Mouse (Mus musculus): ENCODE measurements around the gene Dock6. TPM values are rescaled to one million over a fixed set of nuclear protein-coding genes. Genes with fewer than 3 reads are reported as not detected.

Dock6 gene
- total and polyA plus RNA-seq, 3 experiments = 3.9 to 16.8 (median 11.6) TPM

DNA sequence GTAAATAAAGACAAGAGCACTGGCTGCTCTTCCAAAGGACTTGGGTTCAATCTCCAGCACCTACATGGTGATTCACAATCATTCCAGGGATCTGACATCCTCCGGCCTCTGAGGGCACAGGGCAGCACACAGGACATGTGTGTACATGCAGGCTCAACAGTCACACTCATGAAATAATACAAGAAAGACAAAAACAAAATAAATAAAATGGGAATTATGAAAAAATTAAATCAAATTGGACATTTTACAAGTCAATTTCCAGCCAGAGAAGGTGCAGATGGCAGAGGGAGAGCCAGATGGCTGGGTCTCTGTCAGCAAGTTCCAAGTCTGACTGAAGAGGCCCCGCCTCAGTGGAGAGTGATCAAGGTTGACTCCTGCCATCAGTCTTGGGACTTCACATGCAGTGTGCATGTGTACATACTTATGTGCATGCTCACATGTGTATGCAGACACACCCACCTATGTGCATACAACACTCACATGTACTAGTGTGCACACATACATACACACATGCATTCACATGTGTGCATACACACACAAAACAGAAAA lies 33.2 kb downstream of the Dock6 start:
- peaks cover 4% of the 10 kb centered on the region for H3K36me3 ChIP-seq (replicated peaks)

DNA sequence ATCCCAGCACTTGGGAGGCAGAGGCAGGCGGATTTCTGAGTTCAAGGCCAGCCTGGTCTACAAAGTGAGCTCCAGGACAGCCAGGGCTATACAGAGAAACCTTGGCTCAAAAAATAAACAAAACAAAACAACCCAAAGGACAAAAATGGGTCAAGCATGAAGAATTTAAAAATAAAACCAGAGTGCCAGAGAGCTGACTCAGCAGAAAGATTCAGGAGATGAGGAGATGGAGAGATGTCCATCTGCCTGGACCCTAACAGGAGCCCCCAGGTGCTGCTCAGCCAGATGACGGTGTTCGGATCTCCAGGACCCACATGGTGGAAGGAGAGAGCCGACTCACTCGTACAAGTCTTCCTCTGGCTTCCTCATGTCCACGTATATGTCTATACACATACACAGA lies 33.9 kb downstream of the Dock6 start:
- Histone ChIP-seq H3K27me3 (ENCODE audit: insufficient read depth, low read length) (peaks cover 23% of the 10 kb centered on the region), H3K36me3 (replicated peaks) (peaks cover 4% of the 10 kb centered on the region), H3K4me1 (ENCODE audit: insufficient read depth, low read depth, low read length) (peaks cover 8% of the 10 kb centered on the region), H3K9me3 (replicated peaks) (no peaks in the 10 kb centered on the region), H3K4me3 (ENCODE audit: low read depth, low read length) (no peak overlapping the region)
- ATAC-seq (ENCODE audit: extremely low read depth, insufficient number of reproducible peaks, low FRiP score, poor library complexity, severe bottlenecking) = no peak
- no peak for DNase-seq (ENCODE audit: low spot score)
- TF ChIP-seq POLR2AphosphoS5 (IDR thresholded peaks at IDR 0.05; ENCODE audit: insufficient replicate concordance, low read depth, low read length) = no peak
- TF ChIP-seq TAL1 (conservative IDR thresholded peaks at IDR 0.05; ENCODE audit: low read depth, low read length) = no peak
- no peak for TF ChIP-seq CTCF (IDR thresholded peaks at IDR 0.05; ENCODE audit: low read depth, low read length)
- TF ChIP-seq GATA1 (IDR thresholded peaks at IDR 0.05; ENCODE audit: borderline replicate concordance, low read length) = no peak
- no peak for TF ChIP-seq GATA2 (IDR thresholded peaks at IDR 0.05; ENCODE audit: borderline replicate concordance, low read depth, low read length)

More for the DNA sequence above, 33.2 kb downstream of the Dock6 start:
- H3K4me3 ChIP-seq (ENCODE audit: low read depth, low read length) = no peak overlapping the region
- no peaks in the 10 kb centered on the region for H3K9me3 ChIP-seq (replicated peaks)
- H3K27me3 ChIP-seq (ENCODE audit: insufficient read depth, low read length) = peaks cover 23% of the 10 kb centered on the region
- H3K4me1 ChIP-seq (ENCODE audit: insufficient read depth, low read depth, low read length) = peaks cover 8% of the 10 kb centered on the region
- TF ChIP-seq TAL1 (conservative IDR thresholded peaks at IDR 0.05; ENCODE audit: low read depth, low read length) = no peak
- no peak for TF ChIP-seq GATA1 (IDR thresholded peaks at IDR 0.05; ENCODE audit: borderline replicate concordance, low read length)
- TF ChIP-seq POLR2AphosphoS5 (IDR thresholded peaks at IDR 0.05; ENCODE audit: insufficient replicate concordance, low read depth, low read length) = no peak
- TF ChIP-seq GATA2 (IDR thresholded peaks at IDR 0.05; ENCODE audit: borderline replicate concordance, low read depth, low read length) = no peak
- TF ChIP-seq CTCF (IDR thresholded peaks at IDR 0.05; ENCODE audit: low read depth, low read length) = no peak
- no peak for DNase-seq (ENCODE audit: low spot score)
- ATAC-seq (ENCODE audit: extremely low read depth, insufficient number of reproducible peaks, low FRiP score, poor library complexity, severe bottlenecking) = no peak

DNA sequence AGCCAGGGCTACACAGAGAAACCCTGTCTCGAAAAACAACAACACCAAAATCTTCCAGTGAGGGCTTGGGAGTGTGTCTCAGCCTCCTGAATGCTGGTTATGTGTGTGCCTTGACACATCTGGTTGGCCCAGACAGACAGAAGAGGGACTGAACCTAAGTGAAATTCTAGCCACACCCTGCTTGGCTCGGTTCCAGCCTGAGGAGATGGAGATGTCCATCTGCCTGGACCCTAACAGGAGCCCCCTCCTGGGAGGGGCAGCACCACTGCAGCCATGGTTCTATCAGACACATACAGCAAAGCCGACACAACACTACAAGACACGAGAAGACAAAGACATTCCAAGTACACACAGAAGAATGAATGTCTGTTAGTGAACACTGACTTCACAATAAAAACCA lies 34.3 kb downstream of the Dock6 start:
- ATAC-seq (ENCODE audit: extremely low read depth, insufficient number of reproducible peaks, low FRiP score, poor library complexity, severe bottlenecking) = no peak
- no peak for DNase-seq (ENCODE audit: low spot score)
- no peaks in the 10 kb centered on the region for H3K9me3 ChIP-seq (replicated peaks)
- peaks cover 4% of the 10 kb centered on the region for H3K36me3 ChIP-seq (replicated peaks)
- peaks cover 26% of the 10 kb centered on the region for H3K27me3 ChIP-seq (ENCODE audit: insufficient read depth, low read length)
- TF ChIP-seq GATA2 (IDR thresholded peaks at IDR 0.05; ENCODE audit: borderline replicate concordance, low read depth, low read length) (no peak), TAL1 (conservative IDR thresholded peaks at IDR 0.05; ENCODE audit: low read depth, low read length) (no peak), GATA1 (IDR thresholded peaks at IDR 0.05; ENCODE audit: borderline replicate concordance, low read length) (no peak), POLR2AphosphoS5 (IDR thresholded peaks at IDR 0.05; ENCODE audit: insufficient replicate concordance, low read depth, low read length) (no peak), CTCF (IDR thresholded peaks at IDR 0.05; ENCODE audit: low read depth, low read length) (no peak)
- H3K4me3 ChIP-seq (ENCODE audit: low read depth, low read length) = no peak overlapping the region
- H3K4me1 ChIP-seq (ENCODE audit: insufficient read depth, low read depth, low read length) = peaks cover 8% of the 10 kb centered on the region

DNA sequence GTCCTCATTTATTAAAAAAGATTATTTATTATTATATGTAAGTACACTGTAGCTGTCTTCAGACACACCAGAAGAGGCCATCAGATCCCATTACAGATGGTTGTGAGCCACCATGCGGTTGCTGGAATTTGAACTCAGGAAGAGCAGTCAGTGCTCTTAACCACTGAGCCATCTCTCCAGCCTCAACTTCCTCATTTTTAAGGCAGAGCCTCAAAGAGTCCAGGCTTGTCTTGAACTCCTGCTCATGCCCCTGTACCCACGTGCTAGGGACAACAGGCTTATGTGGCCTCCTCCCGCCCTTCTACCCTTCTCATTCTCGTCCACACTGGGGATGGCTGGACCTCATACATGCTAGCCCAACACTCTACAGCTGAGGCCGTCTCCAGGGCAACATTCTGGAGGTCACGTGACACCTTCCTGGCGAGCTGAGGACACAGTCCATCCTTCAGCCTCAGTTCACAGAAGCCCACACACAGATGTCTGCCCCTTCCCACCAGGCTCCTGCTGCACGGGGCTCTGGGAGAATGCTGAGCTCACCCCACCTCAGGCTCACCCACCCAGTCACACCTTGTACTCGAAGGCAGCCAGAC lies 35.6 kb downstream of the Dock6 start:
- no peak for ATAC-seq (ENCODE audit: extremely low read depth, insufficient number of reproducible peaks, low FRiP score, poor library complexity, severe bottlenecking)

DNA sequence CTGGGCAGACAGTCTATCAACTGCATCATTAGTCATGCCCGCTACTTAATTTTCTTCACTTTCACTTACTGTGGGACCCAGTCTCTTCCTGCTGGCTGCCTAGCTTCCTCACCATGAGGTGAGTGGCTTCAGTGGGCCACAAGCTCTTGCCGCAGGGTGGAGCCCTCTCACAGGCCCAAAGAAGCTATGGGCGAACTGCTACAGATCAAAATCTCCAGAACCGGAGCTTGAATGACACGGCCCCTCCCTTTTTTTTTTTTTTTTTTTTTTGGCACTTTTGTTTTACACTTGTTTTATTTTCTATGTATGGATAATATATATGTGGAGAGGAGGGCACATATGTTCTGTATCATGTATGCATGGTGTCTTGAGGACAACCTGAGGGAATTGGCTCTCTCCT lies 41.3 kb downstream of the Dock6 start:
- H3K36me3 ChIP-seq (replicated peaks) = no peaks in the 10 kb centered on the region
- H3K27me3 ChIP-seq (ENCODE audit: insufficient read depth, low read length) = peaks cover 20% of the 10 kb centered on the region
- ATAC-seq (ENCODE audit: extremely low read depth, insufficient number of reproducible peaks, low FRiP score, poor library complexity, severe bottlenecking) = no peak
- no peaks in the 10 kb centered on the region for H3K4me1 ChIP-seq (ENCODE audit: insufficient read depth, low read depth, low read length)
- H3K9me3 ChIP-seq (replicated peaks) = no peaks in the 10 kb centered on the region
- H3K4me3 ChIP-seq (ENCODE audit: low read depth, low read length) = no peak overlapping the region
- TF ChIP-seq GATA2 (IDR thresholded peaks at IDR 0.05; ENCODE audit: borderline replicate concordance, low read depth, low read length) (no peak), TAL1 (conservative IDR thresholded peaks at IDR 0.05; ENCODE audit: low read depth, low read length) (no peak), POLR2AphosphoS5 (IDR thresholded peaks at IDR 0.05; ENCODE audit: insufficient replicate concordance, low read depth, low read length) (no peak), GATA1 (IDR thresholded peaks at IDR 0.05; ENCODE audit: borderline replicate concordance, low read length) (no peak)
- no peak for DNase-seq (ENCODE audit: low spot score)

More for the DNA sequence above, 35.6 kb downstream of the Dock6 start:
- Histone ChIP-seq H3K27me3 (ENCODE audit: insufficient read depth, low read length) (peaks cover 28% of the 10 kb centered on the region), H3K36me3 (replicated peaks) (peaks cover 4% of the 10 kb centered on the region), H3K4me1 (ENCODE audit: insufficient read depth, low read depth, low read length) (peaks cover 8% of the 10 kb centered on the region), H3K9me3 (replicated peaks) (no peaks in the 10 kb centered on the region), H3K4me3 (ENCODE audit: low read depth, low read length) (no peak overlapping the region)
- no peak for TF ChIP-seq CTCF (IDR thresholded peaks at IDR 0.05; ENCODE audit: low read depth, low read length)
- no peak for TF ChIP-seq GATA2 (IDR thresholded peaks at IDR 0.05; ENCODE audit: borderline replicate concordance, low read depth, low read length)
- TF ChIP-seq GATA1 (IDR thresholded peaks at IDR 0.05; ENCODE audit: borderline replicate concordance, low read length) = no peak
- no peak for TF ChIP-seq TAL1 (conservative IDR thresholded peaks at IDR 0.05; ENCODE audit: low read depth, low read length)
- no peak for TF ChIP-seq POLR2AphosphoS5 (IDR thresholded peaks at IDR 0.05; ENCODE audit: insufficient replicate concordance, low read depth, low read length)
- DNase-seq (ENCODE audit: low spot score) = no peak

DNA sequence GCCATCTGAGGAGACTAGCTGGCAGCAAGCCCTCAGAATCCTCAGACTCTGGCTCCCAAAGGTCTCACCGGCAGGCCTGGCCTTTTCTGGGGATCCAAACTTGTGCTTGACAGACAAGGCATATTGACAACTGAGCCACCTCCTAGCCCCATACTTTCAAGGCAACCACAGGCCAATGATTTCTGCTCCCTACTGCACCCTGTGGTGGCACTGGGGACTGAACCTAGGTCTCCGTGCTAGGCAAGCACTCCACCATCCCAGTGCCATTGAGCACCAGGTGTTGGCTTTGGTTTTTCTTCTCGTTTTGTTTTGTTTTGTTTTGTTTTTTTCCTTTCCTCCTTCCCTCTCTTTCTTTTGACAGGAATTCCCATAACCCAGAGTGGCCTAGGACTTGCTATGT lies 43.9 kb downstream of the Dock6 start:
- TF ChIP-seq CTCF (IDR thresholded peaks at IDR 0.05; ENCODE audit: low read depth, low read length) (0 out of 2 replicates have a peak, but pooled peaks have one; percentile 6), GATA1 (IDR thresholded peaks at IDR 0.05; ENCODE audit: borderline replicate concordance, low read length) (no peak)
- H3K9me3 ChIP-seq (replicated peaks) = no peaks in the 10 kb centered on the region
- no peak overlapping the region for H3K4me3 ChIP-seq (ENCODE audit: low read depth, low read length)
- H3K4me1 ChIP-seq (ENCODE audit: insufficient read depth, low read depth, low read length) = no peaks in the 10 kb centered on the region
- DNase-seq (ENCODE audit: low spot score) (no peak), ATAC-seq (ENCODE audit: extremely low read depth, insufficient number of reproducible peaks, low FRiP score, poor library complexity, severe bottlenecking) (no peak)
- H3K27me3 ChIP-seq (ENCODE audit: insufficient read depth, low read length) = peaks cover 27% of the 10 kb centered on the region
- no peaks in the 10 kb centered on the region for H3K36me3 ChIP-seq (replicated peaks)
